Mouse (Mus musculus): ENCODE data around the gene Arrdc1. TPM values are rescaled to one million over a fixed set of nuclear protein-coding genes. Genes with fewer than 3 reads are reported as not detected.
A peak's percentile ranks its signal among the peaks of the same experiment; 100 is the strongest.

Gene Arrdc1
- total RNA-seq, 2 experiments from 2014 or later: 10.0 to 10.2 TPM

GRCm38 (mm10) chr2:24926345-24926964 is 8.6 kb downstream of the Arrdc1 start:
- intact Hi-C loops (cut with DNase I): no loop called here
- no peak for DNase-seq

DNA sequence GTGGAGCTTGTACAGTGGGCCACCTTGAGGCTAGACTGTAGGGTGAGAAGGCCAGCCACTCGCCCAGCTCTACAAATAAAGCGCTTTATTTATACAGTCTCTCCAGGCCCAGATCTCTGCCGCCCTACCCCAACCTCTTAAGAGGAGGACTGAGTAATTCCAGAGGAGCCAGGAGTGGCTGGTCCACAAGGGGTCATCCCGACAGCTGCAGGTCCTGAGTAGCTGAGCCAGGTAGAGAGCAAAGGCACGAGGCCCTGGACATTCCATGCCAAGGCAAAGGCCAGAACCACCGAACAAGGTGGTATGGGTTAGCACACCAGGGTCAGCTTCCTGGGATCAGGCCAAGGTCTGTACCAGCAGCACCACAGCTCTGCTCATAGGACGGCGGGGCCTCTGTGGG is 9.8 kb downstream of the Arrdc1 start:
- no peak for DNase-seq
- intact Hi-C loops (cut with DNase I): no loop called here

DNA sequence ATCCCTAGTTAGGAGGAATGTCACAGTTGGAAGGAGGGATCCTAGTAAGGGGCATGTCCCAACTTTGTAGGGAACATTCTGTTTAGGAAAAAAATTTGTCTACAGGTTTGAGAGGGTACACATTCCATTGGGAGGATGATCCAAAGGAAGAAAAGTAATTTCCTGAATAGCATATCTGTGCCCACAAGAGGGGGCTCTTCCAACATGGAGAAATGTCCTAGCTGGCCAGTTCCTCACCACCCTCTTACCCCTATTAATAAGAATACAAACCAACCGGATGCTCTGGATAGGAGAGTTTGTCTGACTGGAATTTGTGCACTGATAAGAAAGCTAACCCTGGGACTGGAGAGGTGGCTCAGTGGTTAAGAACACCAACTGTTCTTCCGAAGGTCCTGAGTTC is 11.5 kb downstream of the Arrdc1 start:
- DNase-seq: no peak
- intact Hi-C loops (cut with DNase I): no loop called here

- intact Hi-C loops (cut with DNase I): loop anchor here (5.0 kb wide), 1 partner anchor 63 kb away; no protein-coding TSS in a partner anchor
- DNase-seq: no peak
Observed at GRCm38 (mm10) chr2:24919839-24920175, 15.2 kb downstream of the Arrdc1 start.

DNA sequence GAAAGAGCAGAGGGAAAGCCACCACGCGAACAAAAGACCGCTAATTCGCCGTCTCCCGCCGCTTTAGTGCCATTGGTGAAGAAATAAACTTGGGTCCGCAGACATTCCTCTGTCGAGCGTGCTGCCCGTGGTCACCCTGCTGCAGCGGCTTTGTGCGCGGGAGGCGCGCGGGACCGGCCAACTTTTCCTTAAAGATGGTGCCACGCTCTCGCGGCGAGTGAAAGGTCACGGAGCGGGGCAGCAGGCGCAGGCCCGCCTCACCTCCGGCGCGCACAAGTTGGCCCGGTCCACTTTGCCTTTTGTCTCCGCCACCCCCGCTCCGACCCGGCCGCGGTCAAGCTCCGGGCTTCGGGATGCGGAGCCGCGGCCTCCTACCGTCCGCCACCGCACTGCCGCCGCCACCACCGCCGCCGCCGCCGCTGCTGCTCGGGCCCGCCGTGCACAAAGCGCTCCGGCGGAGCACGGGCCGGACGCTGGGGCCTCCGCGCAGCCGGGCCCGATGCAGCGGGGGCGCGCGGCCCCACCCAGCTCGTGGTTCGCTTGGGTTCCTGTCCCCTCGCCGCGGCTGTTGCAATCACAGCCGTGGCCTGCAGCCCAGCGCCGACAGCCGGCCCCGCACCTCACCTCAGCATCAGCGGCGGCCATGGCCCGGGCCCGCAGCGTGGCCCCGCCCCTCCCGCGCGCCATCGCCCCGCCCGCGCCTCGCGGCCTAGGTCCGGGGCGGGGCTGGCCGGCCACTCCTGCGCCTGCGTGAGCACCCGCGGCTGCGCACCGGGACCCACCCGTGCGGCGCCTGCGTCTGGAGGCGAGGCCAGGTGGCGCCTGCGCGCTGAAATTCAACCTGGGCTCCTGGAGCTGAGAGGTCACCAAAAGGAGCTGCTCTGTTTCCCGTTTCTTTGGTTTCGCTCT is 15.9 kb downstream of the Arrdc1 start, which contains the start of gene Ehmt1:
Ehmt1 (minus strand) TSS at position 685 of the 909 bp plus-strand sequence.
- peak; percentile 96 to 98 for DNase-seq
- intact Hi-C loops (cut with DNase I): loop anchor here (5.0 kb wide), 1 partner anchor 62 kb away; no protein-coding TSS in a partner anchor

DNA sequence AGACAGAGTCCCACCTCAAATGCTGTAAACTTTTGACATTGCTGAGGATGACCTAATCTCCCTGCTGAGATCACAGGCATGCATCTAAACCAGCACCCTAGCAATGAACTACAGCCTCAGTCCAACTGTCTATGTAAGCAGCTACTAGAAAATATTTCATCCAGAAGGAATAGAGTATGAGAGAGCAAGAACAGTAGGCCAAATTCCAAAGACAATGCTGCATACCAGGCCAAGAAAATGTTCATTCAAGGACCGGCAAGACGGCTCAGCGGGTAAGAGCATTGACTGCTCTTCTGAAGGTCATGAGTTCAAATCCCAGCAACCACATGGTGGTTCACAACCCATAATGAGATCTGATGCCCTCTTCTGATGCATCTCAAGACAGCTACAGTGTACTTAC is 20.3 kb downstream of the Arrdc1 start:
- intact Hi-C loops (cut with DNase I): loop anchor here (5.0 kb wide), 1 partner anchor 57 kb away; no protein-coding TSS in a partner anchor
- DNase-seq: no peak

- intact Hi-C loops (cut with DNase I): no loop called here
- no peak for DNase-seq
Observed at GRCm38 (mm10) chr2:24912589-24912988, 22.5 kb downstream of the Arrdc1 start.

DNA sequence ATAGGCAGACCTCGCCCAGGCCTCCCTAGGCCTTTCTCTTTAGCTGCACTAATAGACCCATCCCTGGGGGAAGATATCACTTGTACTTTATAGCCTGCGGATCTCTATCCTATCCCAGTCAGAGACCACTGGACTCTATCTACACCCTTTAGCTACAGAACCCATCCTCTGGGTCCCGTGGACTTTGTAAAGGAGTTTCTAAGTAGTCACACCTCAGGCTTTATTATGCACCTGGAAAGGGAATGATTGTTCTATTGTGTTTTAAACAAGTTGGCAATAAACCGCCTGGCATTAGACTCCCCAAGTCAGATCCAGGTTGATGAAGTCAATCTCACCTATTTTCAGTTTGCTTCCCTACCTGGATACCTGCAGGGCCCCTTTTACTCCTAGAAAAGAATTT is 22.9 kb downstream of the Arrdc1 start:
- DNase-seq: no peak
- intact Hi-C loops (cut with DNase I): no loop called here

DNA sequence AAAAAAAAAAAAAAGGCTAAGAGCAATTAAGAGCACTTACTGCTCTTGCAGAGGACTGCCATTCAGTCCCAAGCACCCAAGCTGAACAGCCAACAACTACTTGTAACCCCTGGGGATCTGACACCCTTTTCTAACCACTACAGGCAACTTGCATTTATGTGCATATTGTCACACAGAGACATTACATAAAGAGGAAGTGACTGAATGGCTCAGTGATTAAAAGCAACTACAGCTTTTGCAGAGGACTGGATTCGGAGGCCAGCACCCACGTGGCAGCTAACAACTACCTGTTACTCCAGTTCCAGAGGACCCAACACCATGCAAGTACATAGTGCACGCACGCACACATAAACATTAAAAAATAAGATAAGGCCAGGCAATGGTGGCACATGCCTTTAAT is 24.6 kb downstream of the Arrdc1 start:
- intact Hi-C loops (cut with DNase I): no loop called here
- no peak for DNase-seq

DNA sequence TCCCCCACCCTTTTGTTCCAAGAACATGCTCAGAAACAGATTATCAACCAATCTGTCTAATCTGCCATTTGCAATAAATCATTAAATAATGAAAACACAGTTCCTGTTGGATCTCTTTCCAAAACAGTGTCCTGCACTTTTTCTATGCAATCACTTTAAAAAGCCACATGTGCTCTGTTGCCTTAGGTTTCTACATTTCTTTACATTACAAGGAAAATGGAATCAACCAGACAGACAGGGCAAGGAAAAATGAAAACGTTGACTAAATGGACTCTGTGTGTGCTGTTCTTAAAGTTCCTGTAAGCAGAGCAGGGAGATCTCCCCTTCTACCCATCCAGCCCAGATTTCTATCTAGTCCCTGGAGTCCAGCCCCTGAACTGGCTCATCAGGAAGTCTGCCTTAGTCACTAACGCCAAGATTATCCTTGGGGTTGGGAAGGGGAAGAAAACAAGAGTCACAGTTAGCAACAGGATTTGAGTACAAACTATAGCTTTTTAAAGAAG is 29.3 kb downstream of the Arrdc1 start:
- no peak for DNase-seq
- intact Hi-C loops (cut with DNase I): no loop called here

DNA sequence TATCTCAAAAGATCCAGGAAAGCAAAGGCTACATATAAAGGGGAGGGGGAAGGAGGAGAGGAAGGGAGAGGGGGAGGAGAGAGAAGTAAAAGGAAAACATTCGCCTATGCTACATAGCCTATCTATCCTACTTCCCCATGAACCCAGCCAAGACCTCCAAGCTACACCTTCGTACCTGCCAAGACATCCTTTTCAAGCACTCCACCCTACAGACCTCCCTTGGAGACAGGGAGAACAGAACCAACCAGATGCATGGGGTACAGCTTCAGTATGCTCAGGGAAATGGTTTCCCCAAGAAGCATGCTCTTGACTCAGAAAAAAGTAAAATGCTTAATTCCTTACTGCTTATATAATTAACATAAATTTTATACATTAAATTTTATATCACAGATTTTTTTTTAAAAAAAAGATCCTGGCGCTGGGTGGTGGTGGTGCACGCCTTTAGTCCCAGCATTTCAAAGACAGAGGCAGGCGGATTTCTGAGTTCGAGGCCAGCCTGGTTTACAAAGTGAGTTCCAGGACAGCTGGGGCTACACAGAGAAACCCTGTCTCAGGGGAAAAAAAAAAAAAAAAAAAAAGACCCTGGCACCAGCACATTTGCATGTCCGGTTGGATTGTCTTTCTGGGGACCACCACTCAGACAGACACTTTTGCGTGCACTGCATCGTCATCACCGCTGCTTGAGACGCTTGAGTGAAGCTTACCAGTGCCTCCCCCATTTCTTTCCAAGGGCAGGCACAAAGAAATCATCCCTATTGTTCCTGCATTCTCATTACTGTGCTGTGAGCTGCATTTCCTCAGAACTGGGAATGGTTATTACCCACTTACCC is 30.0 kb downstream of the Arrdc1 start:
- no peak for DNase-seq
- intact Hi-C loops (cut with DNase I): no loop called here

- DNase-seq: no peak
- intact Hi-C loops (cut with DNase I): no loop called here
Observed at GRCm38 (mm10) chr2:24902999-24903398, 32.1 kb downstream of the Arrdc1 start.

DNA sequence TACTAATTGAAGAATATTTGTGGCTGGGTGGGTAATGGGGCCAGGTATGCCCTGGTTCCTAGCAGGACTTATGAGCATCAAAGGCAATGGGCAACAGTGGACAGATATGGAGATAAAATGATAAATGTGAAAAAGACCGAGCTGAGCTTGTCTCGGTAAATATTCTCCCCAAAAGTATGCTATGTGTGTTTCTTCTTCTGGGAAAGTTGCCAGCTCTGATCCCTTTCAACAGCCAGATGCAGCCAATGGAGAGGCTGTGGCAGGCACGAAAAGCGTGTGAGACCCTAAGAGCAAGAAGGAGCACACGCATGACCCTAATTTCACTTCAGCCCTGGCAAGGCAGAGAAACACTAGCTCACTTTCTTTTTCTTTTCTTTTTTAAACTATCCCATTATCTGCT is 34.0 kb downstream of the Arrdc1 start:
- intact Hi-C loops (cut with DNase I): no loop called here
- no peak for DNase-seq

DNA sequence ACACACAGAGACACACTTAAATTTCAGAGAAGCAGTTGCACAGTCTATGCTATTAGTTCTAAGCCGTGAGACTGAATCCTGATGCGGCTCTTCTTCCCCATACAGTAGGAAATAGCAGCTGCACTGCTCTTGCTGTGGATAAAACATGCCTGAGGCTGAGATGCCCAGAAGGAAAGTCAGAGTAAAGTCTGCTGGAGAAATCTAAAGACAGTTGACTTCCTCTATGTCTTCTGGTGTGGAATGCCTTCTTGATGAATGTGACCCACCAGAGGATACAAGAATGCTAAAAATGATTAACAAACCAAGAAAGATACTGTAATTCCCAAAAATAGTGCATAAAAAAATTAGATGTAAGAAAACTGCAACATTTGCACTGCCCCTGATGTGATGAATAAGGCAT is 35.8 kb downstream of the Arrdc1 start:
- intact Hi-C loops (cut with DNase I): no loop called here
- DNase-seq: no peak

DNA sequence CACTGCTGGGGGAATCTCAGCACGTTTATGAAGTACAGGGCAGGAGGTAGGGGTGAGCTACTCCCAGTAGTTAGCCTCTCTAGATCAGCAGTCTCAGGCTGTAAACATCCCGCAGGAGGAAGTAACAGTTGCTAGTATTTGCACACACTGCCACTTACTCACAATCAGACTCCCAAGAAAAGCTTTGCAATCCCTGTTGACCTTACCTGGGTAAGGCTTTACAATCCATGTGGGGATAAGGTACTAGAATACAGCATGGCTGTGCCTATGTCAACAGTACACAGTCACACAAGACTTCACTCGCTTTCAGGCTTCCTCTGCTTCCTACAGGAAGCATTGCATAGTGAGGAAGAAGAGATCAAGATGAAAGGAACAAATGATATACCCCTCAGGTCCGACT is 38.3 kb downstream of the Arrdc1 start:
- intact Hi-C loops (cut with DNase I): no loop called here
- DNase-seq: no peak

- DNase-seq: no peak
- intact Hi-C loops (cut with DNase I): no loop called here
Observed at GRCm38 (mm10) chr2:24894211-24894610, 40.8 kb downstream of the Arrdc1 start.

DNA sequence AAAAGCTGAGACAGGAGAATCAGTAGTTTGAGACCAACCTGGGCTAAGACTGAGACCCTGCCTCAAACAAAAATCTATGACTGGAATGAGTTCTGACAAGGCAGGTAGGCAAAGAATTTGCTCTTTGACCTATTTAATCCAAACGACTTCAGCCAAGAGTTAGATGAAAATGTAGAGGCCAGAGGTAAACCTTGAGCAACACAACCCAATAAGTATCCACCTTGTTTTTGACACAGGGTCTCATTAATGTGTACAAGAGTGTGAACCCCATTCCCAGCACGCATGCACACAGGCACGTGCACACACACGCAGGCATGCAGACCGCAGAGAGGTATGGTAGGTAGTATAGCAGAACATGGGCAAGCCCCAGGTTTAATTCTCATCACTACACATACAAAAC is 42.7 kb downstream of the Arrdc1 start:
- intact Hi-C loops (cut with DNase I): no loop called here
- no peak for DNase-seq

- no peak for DNase-seq
- intact Hi-C loops (cut with DNase I): no loop called here
Observed at GRCm38 (mm10) chr2:24890541-24891447, 44.3 kb downstream of the Arrdc1 start.

- intact Hi-C loops (cut with DNase I): no loop called here
- DNase-seq: no peak
Observed at GRCm38 (mm10) chr2:24888895-24889294, 46.2 kb downstream of the Arrdc1 start.

DNA sequence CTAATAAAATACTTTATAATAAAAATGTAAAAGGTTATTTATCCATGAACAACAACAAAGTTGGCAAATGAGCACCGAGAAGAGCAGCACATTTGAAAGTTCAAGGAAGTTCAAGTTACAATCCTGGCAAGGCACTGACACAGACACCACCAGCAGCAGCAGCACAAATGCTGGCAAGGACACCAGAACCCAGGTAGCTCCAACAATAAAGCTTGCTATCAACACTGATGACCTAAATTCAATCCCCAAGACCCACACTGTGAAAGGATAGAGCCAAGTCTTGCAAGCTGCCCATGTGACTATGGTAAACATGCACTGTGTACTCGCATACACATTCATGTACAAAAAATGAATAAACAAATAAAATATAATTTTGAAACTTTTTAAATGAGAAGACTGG is 54.4 kb downstream of the Arrdc1 start:
- no peak for DNase-seq
- intact Hi-C loops (cut with DNase I): no loop called here

Data from heart, postnatal 14 days (tissue).